Mouse (Mus musculus): ENCODE results near the gene 2010003K11Rik.

DNA sequence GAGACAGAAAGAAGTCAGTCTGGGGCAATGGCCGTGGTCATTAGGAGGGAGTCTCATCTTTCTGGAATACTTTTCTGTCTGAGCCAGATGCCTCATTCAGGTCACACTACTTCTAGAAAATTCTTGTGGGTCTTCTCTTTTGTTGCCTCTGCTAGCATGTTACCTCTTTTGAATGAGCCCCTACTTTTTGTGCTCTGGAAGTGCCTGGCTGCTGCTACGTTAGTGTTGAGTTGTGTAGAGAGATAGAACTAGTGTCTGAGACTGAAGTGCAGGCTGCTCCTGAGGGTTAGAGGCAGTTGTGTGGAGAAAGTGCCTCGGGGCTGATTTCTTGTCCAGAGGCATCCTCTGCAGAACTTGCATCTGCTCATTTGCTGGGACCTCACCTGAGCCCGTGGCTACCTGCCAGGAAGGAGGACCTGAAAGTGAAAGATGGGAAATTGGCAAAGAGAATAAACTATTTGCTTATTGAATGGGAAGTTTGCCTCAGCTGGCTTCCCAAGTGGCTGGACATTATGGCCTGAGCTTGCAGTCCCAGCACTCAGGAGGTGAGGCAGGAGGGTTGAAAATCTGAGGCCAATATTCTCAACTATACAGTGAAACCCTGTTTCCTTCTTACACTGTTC, 15.0 kb upstream of the 2010003K11Rik start:
- no peak for TF ChIP-seq CTCF (IDR thresholded peaks at IDR 0.05; ENCODE audit: extremely low read depth, insufficient read depth, insufficient read length, insufficient replicate concordance)
- TF ChIP-seq POLR2A (IDR thresholded peaks at IDR 0.05; ENCODE audit: low read depth, low read length): no peak
